Mouse (Mus musculus) right cerebral cortex, postnatal 36 days (tissue): ENCODE results near the gene Trim39.
"Not testable (repeated sequence)": the region's sequence is repeated elsewhere in the genome, so short reads cannot be mapped to it uniquely, and the experiment has no call there.

ENCODE experiments used
- DNase-seq, 2 experiments: peaks; one replicate each; pipeline ENCODE4 v3.0.0; 2022; ENCODE audit warnings: low spot score in 2 of 2, mixed read lengths in 1 of 2

The Trim39 gene

DNA sequence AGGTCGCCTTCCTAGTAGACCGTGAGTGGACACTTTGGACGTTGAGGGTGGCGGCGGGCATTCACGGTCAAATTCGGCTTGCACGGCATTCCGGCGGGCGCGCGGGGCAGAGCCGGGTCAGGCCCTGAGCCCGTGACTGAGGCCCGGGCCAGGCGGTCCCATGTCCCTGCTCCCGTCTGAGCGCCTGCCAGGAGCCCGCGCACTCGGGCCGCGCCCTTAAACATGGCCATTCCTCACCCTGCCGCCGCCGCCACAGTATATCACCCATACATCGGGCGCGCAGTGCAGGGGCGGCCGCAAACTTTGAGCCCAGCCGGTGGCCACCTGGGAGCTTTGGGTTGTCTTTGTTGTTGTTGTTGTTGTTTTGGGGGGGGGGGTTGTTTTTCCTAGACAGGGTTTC is 23.2 kb downstream of the Trim39 start:
- no peak for DNase-seq

DNA sequence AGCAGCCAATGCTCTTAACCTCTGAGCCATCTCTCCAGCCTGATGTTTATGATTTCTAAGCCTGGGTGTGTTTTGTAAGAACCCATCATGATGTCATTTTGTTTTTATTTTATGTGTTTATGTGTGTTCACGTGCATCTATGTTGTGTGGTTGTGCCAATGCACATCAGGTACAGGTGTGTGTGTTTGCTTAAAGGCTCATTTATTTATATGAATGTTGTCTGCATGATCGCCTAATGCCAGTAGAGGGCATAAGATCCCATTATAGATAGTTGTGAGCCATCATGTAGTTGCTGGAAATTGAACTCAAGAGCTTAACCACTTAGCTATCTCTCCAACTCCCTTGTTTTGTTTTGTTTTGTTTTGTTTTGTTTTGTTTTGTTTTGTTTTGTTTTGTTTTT is 26.3 kb downstream of the Trim39 start:
- DNase-seq, result no peak

DNA sequence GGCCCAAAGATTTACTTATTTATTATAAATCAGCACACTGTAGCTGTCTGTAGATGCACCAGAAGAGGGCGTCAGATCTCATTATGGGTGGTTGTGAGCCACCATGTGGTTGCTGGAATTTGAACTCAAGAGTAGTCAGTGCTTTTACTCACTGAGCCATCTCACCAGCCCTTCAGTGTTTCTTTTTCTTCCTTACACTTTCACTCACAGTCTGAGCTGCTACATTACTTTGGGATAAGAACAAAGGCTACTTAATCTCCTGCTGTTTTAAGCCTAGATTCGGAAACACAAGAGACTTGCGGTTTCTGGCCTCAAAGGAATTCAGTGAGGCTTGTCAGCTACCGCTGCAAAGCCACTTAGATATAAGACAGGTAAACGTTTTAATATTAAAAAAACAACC is 28.0 kb downstream of the Trim39 start:
- DNase-seq, result no peak

DNA sequence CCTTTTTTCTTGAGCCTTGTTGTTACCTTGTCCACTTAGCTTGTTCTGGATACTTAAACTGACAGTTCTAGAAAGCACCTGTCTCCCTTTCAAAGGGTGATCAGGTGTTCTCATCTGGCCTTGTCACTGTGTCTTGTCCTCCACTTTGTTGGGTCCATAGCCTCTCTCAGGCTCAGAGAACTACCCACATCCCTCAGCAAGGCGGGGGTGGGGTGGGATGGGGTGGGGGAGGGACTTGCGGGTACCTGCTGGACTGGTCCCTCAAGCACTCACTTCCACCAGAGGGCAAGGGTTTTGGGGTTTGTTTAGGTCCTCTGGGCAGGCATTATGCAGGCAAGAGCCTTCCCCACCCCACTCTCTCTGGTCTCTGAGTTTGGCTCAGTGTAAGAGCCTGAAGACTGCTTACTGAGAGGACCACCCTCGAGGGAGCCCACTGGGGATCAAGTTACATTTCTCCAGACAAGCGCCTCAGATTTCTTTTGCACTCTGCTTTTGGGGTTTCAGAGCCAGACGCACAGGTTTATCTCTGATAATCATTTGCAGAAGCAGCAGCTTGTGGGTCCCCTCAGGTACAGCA is 31.3 kb downstream of the Trim39 start:
- DNase-seq, result no peak

DNA sequence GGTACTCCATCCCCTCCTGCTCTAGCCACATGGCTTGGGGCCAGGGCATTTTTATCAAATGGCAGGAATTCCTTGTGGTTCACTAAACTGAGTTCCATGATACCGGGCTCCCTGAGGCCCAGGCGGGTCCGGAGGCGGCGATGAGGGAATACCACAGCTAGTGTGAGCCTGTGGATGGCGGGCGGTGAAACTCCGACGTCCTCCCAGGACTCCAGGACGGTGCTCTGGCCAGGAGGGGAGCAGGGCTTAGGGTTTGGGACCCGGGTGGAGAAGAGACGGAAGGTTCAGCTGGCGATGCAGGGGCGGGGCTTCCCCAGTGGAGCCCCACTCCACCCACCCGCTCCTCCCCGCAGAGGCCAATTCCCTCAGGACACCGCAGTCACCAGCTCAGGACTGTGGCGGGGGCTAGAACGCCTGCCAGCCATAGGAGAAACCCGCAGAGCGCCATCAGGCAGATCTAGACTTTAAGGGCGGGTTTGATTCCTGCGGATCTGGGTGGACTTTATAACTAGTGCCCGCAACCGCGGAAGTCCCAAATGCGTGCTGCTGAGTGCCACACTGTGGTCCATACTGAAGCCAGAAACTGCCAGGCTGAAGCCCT is 34.6 kb downstream of the Trim39 start:
- no peak for DNase-seq

DNA sequence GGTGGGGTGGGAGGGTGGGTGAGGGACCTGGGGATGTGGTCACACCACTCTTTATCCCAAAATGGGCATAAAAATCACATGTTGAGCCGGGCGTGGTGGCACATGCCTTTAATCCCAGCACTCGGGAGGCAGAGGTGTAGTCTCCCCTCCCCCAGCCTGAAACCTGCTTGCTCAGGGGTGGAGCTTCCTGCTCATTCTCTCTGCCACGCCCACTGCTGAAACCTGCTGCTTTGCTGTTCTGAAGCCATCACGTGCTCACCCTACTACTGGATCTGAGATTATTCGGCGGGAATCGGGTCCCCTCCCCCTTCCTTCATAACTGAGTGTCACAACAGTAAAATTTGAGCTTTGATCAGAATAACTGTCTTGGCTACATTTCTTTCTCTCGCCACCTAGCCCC is 36.7 kb downstream of the Trim39 start:
- not testable (repeated sequence) for DNase-seq

DNA sequence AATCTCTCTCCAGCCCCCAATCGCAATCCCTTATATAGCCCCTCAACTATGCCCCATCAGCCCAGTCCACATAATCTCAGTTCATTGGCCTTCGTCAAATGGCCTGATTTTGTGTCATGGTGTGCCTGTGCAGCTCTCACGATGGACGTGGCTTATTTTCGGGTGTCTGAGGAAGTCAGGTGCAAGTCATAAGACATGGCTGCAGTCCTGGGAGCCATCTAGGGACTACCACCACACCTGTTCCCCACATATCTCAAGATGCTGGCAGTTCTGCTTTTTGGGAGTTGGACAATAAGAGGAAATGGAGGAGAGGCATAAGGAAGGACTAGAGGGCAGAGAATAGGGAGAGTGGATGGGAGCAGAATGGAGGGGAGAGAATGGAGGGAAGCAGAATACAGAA is 38.5 kb downstream of the Trim39 start:
- no peak for DNase-seq

DNA sequence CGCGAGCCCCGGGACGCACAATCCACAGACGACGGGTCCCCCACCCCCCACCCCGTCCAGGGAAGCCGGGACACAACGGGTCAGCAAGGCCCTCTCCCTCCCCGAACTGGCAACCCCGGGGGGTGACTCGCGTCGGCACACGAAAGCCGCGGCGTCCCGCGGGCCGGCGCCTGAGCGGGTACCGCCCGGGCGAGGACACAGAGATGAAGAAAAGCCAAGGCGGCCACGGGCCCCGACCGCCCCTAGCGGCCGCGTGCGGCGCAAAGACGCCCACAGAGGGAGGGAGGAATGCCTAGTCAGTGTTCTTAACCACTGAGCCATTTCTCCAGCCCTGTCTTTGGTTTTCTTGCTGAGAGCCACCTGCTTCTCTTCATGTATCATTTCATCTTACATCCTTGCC is 40.7 kb downstream of the Trim39 start:
- peak; percentile 12 to 24 for DNase-seq

DNA sequence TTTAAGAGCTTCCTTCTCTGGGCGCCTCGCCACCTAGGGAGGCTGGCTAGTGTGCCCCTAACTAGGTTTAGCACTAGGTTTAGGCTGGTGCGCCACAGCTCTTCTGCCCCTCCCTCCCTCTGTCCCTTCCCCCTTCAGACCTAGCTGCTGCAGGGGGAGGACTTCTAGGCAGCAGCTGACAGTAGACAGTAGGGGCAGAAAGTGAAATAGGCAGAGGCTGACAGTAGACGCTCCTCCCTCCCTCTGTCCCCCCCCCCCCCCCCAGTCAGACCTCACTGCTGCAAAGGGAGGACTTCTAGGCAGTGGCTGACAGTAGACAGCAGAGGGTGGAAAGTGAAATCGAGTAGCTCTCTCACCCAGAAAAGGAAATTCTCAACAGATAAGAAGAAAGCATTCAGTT is 43.0 kb downstream of the Trim39 start:
- DNase-seq, result no peak

DNA sequence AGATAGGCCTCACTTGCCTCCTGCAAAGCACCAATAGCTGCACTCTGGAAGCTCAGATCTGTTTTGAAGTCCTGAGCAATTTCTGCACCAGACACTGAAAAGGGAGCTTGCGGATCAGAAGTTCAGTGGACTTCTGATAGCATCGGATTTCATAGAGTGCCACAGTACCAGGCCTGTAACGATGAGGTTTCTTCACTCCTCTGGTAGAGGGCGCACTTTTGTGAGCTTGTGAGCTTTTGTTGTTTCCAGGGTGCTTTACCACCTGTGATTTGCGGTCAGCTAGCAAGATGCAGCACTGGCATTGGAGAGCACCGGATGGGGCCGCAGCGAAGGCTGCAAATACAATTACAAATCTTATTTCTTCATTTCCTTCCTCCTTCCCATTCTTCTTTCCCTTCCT is 45.1 kb downstream of the Trim39 start:
- DNase-seq, result no peak

DNA sequence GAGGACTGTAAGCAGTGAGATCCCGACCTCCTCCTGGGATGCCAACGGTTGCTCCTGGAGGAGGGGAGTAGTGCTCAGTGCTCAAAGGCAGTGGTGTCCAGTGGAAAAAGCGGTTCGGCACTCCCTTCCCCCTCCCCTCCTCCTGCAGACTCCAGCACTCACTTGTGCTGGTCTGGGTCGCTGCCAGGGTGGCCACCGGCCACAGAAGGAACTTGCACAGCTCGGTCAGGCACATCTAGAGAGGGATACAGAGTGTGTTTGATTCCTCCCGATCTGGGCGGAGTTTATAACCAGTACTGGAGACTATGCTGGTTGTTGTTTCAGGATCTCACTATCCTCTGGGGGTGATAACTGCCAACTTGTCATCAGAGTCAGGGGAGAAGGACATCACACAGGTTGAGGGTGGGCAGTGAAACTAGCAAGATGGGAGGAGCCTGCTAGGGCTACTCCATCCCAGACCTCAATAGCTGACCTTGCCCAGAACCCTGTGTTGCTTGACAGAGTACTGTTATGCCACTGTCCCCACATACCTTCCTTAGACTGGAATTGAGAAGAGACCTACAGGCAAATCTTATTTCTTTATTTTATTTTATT is 46.7 kb downstream of the Trim39 start:
- DNase-seq, result no peak

DNA sequence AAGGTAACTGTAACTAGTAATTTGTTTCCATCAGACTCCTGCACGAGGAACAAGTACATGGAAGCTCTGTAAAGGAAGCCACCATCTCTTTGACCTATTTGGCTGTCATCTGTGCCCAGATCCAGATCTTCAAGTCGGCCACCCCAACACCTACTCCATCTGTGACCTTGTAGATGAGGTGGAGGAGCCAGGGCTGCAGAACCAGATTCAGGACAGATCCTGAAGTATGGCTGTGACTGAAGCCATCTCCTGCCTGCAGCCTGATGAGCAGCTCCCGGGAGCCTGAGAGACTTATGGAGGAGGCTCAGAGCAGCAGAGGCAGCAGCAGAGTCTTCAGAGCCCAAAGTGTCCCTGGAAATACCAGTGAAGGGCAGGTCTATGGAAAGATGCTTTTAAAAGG is 47.6 kb downstream of the Trim39 start:
- no peak for DNase-seq

DNA sequence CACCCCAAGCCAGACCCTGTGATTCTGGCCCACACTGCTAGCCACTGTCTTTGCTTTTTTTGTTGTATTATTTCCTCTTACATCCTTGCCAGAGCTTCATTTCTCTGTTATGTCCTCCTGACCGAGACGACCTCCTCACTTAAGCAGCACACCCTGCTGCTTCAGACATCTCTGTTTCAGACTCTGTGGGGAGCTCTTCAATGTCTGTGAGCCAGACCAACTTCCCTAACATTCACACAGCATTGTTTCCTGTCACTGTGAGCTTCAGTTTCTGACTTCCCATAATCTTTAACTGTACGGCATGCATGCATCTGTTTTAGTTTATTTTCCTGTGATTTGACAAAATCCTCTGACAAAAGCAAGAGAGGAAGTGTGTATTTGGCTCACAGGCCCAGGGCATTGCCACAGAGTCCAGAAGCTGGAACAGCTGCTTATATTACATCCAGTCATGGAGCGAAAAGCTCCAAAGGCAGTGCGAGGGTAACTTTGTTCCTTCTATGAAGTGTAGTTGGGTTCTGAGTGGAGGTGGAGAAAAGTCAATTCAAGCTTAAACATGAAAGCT is 53.4 kb downstream of the Trim39 start:
- no peak for DNase-seq

DNA sequence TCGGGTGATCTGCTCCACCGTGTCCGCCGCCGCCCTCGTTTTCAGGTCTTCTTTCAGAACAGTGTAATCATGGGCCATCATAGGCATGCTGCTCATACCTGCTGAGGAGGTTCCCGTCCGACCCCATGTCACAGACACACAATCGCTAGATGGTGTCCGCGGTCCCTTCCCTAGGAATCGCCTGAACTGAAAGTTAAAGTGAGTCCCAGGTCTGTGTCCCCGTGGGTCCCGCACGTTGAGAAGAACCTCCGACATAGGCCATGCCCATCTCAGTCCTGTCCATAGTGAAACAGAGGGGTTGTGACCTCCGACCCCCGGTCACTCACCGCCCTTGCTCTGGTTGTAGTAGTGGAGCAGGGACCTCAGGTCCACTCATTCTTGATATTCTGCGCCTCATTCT is 56.5 kb downstream of the Trim39 start:
- DNase-seq, result no peak
